Mouse (Mus musculus) kidney, embryonic 16.5 days (tissue): ENCODE data around the gene Psd. TPM values are rescaled to one million over a fixed set of nuclear protein-coding genes. Genes with fewer than 3 reads are reported as not detected.

Experiments
- ATAC-seq: fragments of 200-750 bp; cut with Nextera tagmentation; 2 replicates; pipeline ENCODE4 v1.8.0; 2017; ENCODE audit warnings: moderate TSS enrichment; ENCODE audit not compliant: low FRiP score, low TSS enrichment
- H3K27ac ChIP-seq: fragments of 300-500 bp; sonication (generic); 2 replicates; pipeline ENCODE4 v1.5.1; 2014; ENCODE audit warnings: low read length
- H3K27me3 ChIP-seq: fragments of 300-500 bp; sonication (generic); 2 replicates; pipeline ENCODE4 v1.6.1; 2014; ENCODE audit warnings: low read length, control low read depth, mixed read lengths; ENCODE audit not compliant: insufficient read depth
- H3K36me3 ChIP-seq: fragments of 300-500 bp; sonication (generic); 2 replicates; pipeline ENCODE4 v1.6.1; 2014; ENCODE audit warnings: low read length, control low read depth, mixed read lengths; ENCODE audit not compliant: insufficient read depth
- H3K4me1 ChIP-seq: fragments of 300-500 bp; sonication (generic); 2 replicates; pipeline ENCODE4 v1.6.1; 2014; ENCODE audit warnings: low read length, control low read depth, mixed read lengths; ENCODE audit not compliant: insufficient read depth
- H3K4me2 ChIP-seq: fragments of 300-500 bp; sonication (generic); replicated peaks from 2 replicates; pipeline ENCODE4 v1.6.1; 2014; ENCODE audit warnings: low read depth, low read length
- H3K4me3 ChIP-seq: fragments of 300-500 bp; sonication (generic); 2 replicates; pipeline ENCODE4 v1.5.1; 2014; ENCODE audit warnings: mild to moderate bottlenecking, low read length
- H3K9ac ChIP-seq: fragments of 300-500 bp; sonication (generic); replicated peaks from 2 replicates; pipeline ENCODE4 v1.6.1; 2014; ENCODE audit warnings: low read length
- H3K9me3 ChIP-seq: fragments of 300-500 bp; sonication (generic); 2 replicates; pipeline ENCODE4 v1.6.1; 2016; ENCODE audit warnings: low read length, control low read depth
- WGBS: fragments of 180-500 bp; shearing (Covaris S2); extraction: QIAGEN DNeasy Blood & Tissue Kit; methylation state at CpG from one replicate; pipeline ENCODE4 v1.1.7; 2014; 5-methylcytosine and 5-hydroxymethylcytosine counted together
- polyA plus RNA-seq: library from polyadenylated mRNA; unstranded; fragments of >200 nt; fragmentation: Nextera tagmentation; extraction: Ambion mirVana; gene quantifications from 2 replicates; pipeline ENCODE4 v1.2.1, GENCODE M21; 2015

Psd gene
- polyA plus RNA-seq, 1 experiment from 2014 or later: 5.4 TPM

DNA sequence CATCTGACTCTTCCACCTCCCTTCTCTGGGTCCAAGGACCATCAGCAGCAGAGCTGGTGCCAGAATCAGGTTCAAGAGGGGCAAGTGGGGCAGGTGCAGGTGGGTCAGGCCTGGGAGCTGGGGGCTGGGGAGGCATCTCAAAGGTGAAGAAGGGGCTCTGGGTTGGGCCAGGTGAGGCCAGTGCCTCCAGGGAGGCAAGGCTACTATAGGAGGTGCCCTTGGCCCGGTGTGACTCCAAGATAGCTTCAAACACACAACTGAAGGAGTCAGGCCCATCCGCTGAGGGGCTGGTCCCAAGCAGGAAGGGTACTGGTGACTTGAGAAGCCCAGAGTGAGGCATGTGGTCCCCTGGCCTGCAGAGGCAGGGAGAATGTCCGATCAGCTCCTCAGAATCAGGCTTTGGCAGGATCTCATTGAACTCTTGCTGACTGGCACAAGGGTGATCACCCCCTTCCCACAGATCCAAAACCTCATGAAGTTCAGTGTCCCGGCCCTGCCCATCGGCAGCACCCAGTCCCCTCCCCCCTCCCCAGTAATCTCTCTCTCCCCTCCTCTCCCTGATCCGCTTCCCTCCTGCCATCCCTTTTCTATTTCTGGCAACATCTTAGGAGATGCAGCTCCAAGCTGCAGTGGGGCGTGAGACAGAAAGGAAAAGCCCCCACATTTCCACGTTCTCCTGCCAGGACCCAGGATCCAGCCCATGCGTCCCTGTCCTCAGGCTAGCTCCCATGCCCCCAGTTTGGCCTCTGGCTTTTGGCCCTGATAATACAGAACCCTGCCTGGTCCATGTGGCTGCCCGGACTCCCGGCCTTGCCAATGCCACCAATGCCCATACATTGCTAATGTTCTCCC is 4.6 kb downstream of the Psd start:
- H3K27me3 ChIP-seq: peaks cover 98% of the 10 kb centered on the region
- no peak overlapping the region for H3K4me2 ChIP-seq
- no peak overlapping the region for H3K9ac ChIP-seq
- ATAC-seq: no peak
- H3K27ac ChIP-seq: no peak overlapping the region
- H3K36me3 ChIP-seq: no peaks in the 10 kb centered on the region
- H3K4me3 ChIP-seq: no peak overlapping the region
- H3K4me1 ChIP-seq: peaks cover 21% of the 10 kb centered on the region
- no peaks in the 10 kb centered on the region for H3K9me3 ChIP-seq
- WGBS: 55% methylated on average over 11 of the region's 11 CpGs

DNA sequence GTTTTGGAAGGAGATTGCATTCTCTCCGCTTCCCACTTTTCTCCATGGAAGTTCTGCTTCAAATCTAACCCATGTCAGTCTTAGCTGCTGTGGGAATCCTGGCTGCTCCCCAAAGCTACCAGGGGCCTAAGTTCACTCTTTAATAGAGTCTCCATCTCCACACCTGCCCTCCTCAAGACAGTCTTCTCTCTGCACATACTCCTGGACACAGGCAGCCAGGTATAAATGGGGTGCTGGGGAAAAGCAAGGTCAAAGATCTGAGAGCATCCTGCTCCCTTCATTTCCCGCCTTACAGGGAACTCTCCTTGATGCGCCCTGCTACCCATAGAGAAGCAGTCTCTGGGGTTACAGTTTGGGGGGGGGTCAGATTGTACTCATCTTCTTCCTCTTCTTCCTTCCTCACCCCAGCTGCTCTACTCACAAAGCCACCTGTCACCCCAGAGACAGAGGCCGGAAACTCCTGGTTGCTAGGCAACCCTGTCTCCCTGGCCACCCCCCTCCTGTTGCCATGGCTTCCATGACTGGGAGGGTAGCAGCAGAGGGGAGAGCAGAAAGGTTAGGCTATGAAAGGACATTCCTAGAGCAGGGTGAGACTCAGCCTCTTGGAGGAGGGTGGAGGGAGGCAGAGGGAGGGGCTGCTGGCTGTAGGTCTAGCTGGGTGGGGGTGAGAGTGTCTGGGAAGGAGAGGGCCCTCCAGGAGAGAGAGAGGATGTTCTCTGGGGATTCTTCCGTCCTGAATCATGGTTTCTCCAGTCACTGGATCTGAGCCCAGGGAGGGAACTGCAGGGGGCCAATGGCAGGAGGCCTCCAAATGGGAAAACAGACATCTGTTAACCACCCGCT is 5.6 kb downstream of the Psd start:
- H3K4me3 ChIP-seq: no peak overlapping the region
- H3K4me2 ChIP-seq: no peak overlapping the region
- peaks cover 14% of the 10 kb centered on the region; the same call in 1 of the 2 replicates for H3K4me1 ChIP-seq
- ATAC-seq: no peak
- WGBS: 33% methylated on average over 6 of the region's 6 CpGs
- no peak overlapping the region for H3K9ac ChIP-seq
- H3K36me3 ChIP-seq: no peaks in the 10 kb centered on the region
- H3K9me3 ChIP-seq: no peaks in the 10 kb centered on the region
- peaks cover 98% of the 10 kb centered on the region for H3K27me3 ChIP-seq
- H3K27ac ChIP-seq: no peak overlapping the region

DNA sequence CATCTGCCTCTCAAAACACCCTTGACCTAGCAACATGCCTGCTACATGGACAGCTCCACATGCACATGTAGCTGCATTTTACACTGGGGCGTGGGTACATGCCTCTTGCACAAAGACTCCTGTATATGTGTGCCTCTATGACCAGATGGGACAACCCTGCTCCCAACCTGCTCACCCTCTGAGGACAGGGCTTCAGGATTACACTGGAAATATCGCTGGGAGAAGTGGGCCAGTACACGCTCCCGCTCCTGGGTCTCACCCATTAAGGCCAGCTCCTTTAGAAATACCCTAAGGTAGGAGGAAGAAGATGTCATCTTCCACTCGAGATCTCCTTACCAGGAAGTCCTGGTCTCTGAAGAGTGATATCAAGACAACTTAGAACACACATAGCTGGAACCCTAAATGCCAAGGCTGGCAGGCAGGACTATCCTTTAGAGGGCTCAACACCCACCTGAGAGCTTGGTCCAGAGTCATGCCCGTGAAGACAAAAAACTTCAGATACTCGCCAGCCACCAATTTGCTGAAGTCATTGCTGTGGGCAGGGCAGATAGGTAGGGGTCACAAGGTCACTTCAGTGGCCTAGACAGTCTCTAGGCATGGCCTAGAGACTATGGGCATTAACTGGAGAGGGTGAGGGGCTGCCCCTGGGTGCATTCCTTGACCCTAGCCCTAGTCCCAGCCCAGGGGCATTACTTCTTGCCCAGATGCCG is 6.7 kb downstream of the Psd start:
- no peak overlapping the region for H3K4me3 ChIP-seq
- H3K27ac ChIP-seq: no peak overlapping the region
- peaks cover 98% of the 10 kb centered on the region for H3K27me3 ChIP-seq
- no peaks in the 10 kb centered on the region for H3K9me3 ChIP-seq
- no peaks in the 10 kb centered on the region for H3K36me3 ChIP-seq
- no peak for ATAC-seq
- H3K4me1 ChIP-seq: peaks cover 14% of the 10 kb centered on the region; the same call in 1 of the 2 replicates
- no peak overlapping the region for H3K9ac ChIP-seq
- 81% methylated on average over 8 of the region's 8 CpGs for WGBS
- no peak overlapping the region for H3K4me2 ChIP-seq

DNA sequence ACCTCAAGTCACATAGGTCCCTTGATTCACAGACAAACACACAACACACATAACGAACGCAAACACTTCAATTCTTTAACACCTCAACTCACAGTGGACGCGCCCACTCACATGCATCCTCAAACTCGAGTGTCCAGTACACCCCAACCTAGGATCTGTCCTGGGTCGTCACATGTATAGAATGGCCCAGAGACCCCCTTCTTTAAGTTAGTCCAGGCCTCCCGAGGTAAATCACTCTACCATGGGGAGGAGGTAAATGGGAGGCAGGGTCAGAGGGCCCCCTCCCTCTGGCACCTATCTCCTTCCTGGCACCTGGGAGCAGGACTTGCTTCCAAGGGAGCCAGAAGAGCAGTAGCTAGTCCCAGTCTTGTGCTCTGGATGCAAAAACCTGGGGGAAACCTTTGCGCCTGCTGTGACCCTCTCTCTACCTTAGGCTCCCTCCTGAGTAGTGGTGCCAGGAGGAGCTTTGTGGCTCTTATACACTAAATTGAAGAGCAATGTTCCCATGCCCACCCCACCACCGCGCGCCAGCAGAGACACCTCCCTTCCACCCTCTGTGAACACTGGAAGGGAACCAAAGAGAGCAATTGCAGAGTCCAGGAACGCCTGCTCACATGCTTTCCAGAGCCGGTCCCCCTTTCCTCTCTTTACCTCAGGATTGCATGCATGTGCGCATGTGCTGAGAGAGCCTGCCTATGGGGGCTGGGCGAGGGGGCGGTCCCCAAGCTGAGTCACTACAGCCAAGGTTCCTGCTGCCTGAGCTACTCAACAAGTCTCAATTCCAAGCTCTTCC is 8.2 kb downstream of the Psd start:
- Histone ChIP-seq H3K4me2 (peak overlapping the region; percentile 20; the same call in 1 of the 2 replicates), H3K36me3 (no peaks in the 10 kb centered on the region), H3K4me3 (peak overlapping the region; percentile 4; the same call in 1 of the 2 replicates), H3K9ac (no peak overlapping the region), H3K27ac (no peak overlapping the region), H3K4me1 (peaks cover 14% of the 10 kb centered on the region; the same call in 1 of the 2 replicates), H3K27me3 (peaks cover 100% of the 10 kb centered on the region), H3K9me3 (no peaks in the 10 kb centered on the region)
- no peak for ATAC-seq
- WGBS: 7% methylated on average over 16 of the region's 16 CpGs

DNA sequence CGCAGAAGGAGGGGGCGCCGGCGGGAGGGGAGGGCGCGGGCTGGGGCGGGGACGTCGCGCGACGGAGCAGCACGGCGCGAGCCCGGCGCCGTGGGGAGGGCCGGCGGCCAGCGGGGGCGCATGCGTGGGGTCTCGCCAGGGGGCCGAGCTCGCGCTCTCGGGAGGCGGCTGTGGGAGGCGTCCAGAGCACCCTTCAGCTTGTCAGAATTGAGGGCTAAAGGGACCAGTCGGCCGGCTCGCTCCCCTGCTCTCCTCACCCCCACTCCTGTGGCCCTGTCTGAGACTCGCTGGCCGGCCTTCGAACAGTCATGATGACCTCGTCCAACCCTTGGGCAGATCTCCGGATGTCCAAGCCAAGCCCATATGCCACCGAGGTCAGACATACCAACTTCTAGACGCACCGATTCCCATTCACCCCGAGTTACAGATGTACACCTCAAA is 8.9 kb downstream of the Psd start:
- peak overlapping the region; percentile 47 for H3K4me3 ChIP-seq
- H3K4me2 ChIP-seq: peak overlapping the region; percentile 78
- ATAC-seq: peak; percentile 53; the same call in 1 of the 2 replicates
- H3K27ac ChIP-seq: no peak overlapping the region
- H3K9ac ChIP-seq: peak overlapping the region; percentile 35
- peaks cover 100% of the 10 kb centered on the region for H3K27me3 ChIP-seq
- no peaks in the 10 kb centered on the region for H3K9me3 ChIP-seq
- no peaks in the 10 kb centered on the region for H3K36me3 ChIP-seq
- 2% methylated on average over 26 of the region's 42 CpGs for WGBS
- H3K4me1 ChIP-seq: peaks cover 14% of the 10 kb centered on the region; the same call in 1 of the 2 replicates

DNA sequence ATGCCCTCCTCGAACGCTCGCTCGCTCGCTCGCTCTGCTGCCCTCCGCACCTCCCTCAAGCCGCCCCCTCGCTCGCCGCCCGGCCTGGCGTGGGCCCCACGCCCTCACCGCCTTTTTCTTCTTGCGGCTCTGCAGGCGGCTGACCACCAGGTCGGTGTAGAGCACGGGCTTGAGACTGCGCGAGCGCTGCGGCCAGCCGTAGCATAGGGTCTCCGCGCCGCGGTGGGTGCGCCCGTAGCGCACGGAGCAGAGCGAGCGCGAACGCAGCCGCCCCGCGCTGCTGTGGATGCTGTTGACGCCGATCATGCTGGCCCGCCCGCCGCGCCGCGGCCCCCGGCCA is 9.4 kb downstream of the Psd start:
- Histone ChIP-seq H3K4me3 (peak overlapping the region; percentile 47), H3K9me3 (no peaks in the 10 kb centered on the region), H3K4me1 (peaks cover 14% of the 10 kb centered on the region; the same call in 1 of the 2 replicates), H3K27me3 (peaks cover 95% of the 10 kb centered on the region), H3K27ac (no peak overlapping the region), H3K9ac (peak overlapping the region; percentile 35), H3K36me3 (no peaks in the 10 kb centered on the region), H3K4me2 (peak overlapping the region; percentile 78)
- peak; percentile 43; the same call in 1 of the 2 replicates for ATAC-seq
- WGBS: under 1% methylated on average over 39 of the region's 48 CpGs

DNA sequence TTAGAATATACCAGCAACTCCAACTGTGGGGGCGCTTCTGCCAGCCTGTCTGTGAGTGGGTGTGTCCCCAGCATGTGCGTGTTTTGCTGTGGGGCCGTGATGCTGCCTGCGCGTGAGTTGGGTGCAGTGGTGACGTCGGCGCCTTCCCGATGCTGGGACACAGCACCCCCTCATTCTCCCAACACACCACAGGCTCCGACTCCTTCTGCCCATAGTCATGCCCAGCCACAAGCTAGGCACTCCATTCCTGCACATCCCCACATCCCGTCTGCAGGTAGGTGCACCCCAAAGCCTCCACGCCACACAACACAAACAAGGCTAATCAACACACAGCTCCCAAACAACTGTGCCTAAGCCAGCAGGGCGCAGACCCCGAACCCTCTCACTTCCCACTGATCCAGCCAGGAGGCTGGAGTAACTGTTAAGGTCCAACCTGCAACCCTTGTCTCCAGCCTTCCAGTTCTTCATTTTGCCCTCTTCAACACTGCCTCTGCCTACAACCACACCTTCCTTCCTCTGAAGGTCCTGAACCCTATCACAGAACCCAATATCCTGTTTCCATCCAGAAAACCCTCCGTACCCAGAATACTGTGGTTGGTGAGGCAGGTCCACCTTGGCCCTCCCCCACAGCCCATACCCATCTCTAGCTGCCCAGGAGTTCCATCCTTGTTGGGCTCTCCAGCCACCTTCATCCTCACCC is 10.0 kb downstream of the Psd start:
- Histone ChIP-seq H3K4me2 (peak overlapping the region; percentile 78), H3K36me3 (no peaks in the 10 kb centered on the region), H3K4me3 (peak overlapping the region; percentile 47), H3K27ac (no peak overlapping the region), H3K27me3 (peaks cover 90% of the 10 kb centered on the region), H3K9ac (no peak overlapping the region; the same call in 1 of the 2 replicates), H3K4me1 (peaks cover 14% of the 10 kb centered on the region; the same call in 1 of the 2 replicates), H3K9me3 (no peaks in the 10 kb centered on the region)
- no peak for ATAC-seq
- 31% methylated on average over 15 of the region's 15 CpGs for WGBS

DNA sequence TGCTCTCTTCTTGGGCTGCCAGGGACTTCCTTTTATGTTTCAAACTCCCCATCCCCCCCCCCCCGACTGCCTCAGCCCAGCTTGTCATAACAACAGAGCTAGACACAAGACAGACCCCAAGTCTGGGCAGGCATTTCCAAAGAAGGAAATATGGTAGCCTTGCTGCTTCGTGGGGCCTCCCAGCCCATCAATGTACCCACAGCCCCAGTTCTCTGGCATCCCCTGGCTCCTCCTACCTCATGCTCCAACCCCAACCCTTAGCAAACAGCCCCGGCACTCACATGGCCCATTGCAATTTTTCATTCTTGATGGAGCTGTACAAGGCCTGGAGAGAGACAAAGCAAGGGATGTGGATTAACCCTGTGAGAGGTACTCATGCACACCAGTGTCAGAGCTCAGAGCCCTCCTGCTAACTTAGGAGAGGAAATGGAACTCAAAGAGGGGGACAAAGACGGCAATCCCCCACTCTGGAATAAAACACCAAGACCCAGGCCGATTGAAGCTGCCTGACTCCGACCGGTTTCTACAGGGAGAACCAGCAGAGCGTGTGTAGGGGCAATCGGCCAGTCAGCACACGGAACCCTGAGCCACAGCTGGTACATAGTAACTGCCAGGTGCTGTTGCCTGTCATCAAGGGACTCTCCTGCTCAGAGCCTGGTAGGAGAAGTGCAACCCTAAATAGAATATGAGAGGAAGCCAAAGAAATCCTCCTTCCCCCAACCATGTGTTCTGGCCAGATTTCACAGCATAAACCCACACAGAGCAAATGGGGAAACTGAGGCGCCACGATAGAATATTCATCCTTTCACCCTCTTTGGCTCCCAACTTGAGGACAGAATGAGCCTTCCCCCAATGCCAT is 11.0 kb downstream of the Psd start:
- peaks cover 79% of the 10 kb centered on the region for H3K27me3 ChIP-seq
- ATAC-seq: no peak
- H3K36me3 ChIP-seq: no peaks in the 10 kb centered on the region; the same call in 1 of the 2 replicates
- H3K4me1 ChIP-seq: peaks cover 14% of the 10 kb centered on the region; the same call in 1 of the 2 replicates
- no peak overlapping the region for H3K4me2 ChIP-seq
- no peak overlapping the region for H3K27ac ChIP-seq
- no peaks in the 10 kb centered on the region for H3K9me3 ChIP-seq
- no peak overlapping the region for H3K9ac ChIP-seq
- 46% methylated on average over 12 of the region's 12 CpGs for WGBS
- no peak overlapping the region for H3K4me3 ChIP-seq
